Mouse (Mus musculus): ENCODE results near the gene Irx3.

GRCm38 (mm10) chr8:91750794-91751125 lies 51.1 kb downstream of the Irx3 start:
- no peak for TF ChIP-seq CTCF (IDR thresholded peaks at IDR 0.05; ENCODE audit: low read depth, low read length)
- TF ChIP-seq GATA1 (IDR thresholded peaks at IDR 0.05; ENCODE audit: borderline replicate concordance, low read length): no peak

Data from G1E (cell line).